Mouse (Mus musculus): Measurements from ENCODE around the gene Rpl38. TPM values are rescaled to one million over a fixed set of nuclear protein-coding genes. Genes with fewer than 3 reads are reported as not detected.

Rpl38 gene
- polyA plus RNA-seq, 1 experiment from 2014 or later, result 509 TPM

- Histone ChIP-seq H3K9ac (ENCODE audit: low read length) (no peak overlapping the region), H3K36me3 (ENCODE audit: control insufficient read depth, insufficient read depth) (no peaks in the 10 kb centered on the region), H3K4me2 (ENCODE audit: low read depth, low read length) (no peak overlapping the region), H3K27ac (ENCODE audit: low read length) (no peak overlapping the region), H3K4me1 (ENCODE audit: control insufficient read depth, insufficient read depth, low read length) (peaks cover 6% of the 10 kb centered on the region; the same call in 1 of the 2 replicates), H3K4me3 (ENCODE audit: low read length) (no peak overlapping the region), H3K27me3 (ENCODE audit: control insufficient read depth, insufficient read depth, low read length) (no peaks in the 10 kb centered on the region), H3K9me3 (replicated peaks; ENCODE audit: control insufficient read depth, low read length) (no peaks in the 10 kb centered on the region)
- WGBS, result 82% methylated on average over 6 of the region's 6 CpGs
- no peak for ATAC-seq (replicated peaks; ENCODE audit: extremely low read depth, insufficient read depth, low FRiP score)
These were observed 34.7 kb downstream of the Rpl38 start for GRCm38 (mm10) chr11:114702996-114703361.

- Histone ChIP-seq H3K9me3 (replicated peaks; ENCODE audit: control insufficient read depth, low read length) (no peaks in the 10 kb centered on the region), H3K4me1 (ENCODE audit: control insufficient read depth, insufficient read depth, low read length) (peaks cover 6% of the 10 kb centered on the region; the same call in 1 of the 2 replicates), H3K27me3 (ENCODE audit: control insufficient read depth, insufficient read depth, low read length) (no peaks in the 10 kb centered on the region), H3K27ac (ENCODE audit: low read length) (no peak overlapping the region), H3K4me2 (ENCODE audit: low read depth, low read length) (peak overlapping the region; percentile 24; the same call in 1 of the 2 replicates), H3K4me3 (ENCODE audit: low read length) (no peak overlapping the region), H3K36me3 (ENCODE audit: control insufficient read depth, insufficient read depth) (no peaks in the 10 kb centered on the region), H3K9ac (ENCODE audit: low read length) (no peak overlapping the region)
- ATAC-seq (replicated peaks; ENCODE audit: extremely low read depth, insufficient read depth, low FRiP score), result peak; percentile 59; the same call in 1 of the 2 replicates
- 46% methylated on average over 22 of the region's 22 CpGs for WGBS
These were observed 36.0 kb downstream of the Rpl38 start for GRCm38 (mm10) chr11:114704071-114704913.

DNA sequence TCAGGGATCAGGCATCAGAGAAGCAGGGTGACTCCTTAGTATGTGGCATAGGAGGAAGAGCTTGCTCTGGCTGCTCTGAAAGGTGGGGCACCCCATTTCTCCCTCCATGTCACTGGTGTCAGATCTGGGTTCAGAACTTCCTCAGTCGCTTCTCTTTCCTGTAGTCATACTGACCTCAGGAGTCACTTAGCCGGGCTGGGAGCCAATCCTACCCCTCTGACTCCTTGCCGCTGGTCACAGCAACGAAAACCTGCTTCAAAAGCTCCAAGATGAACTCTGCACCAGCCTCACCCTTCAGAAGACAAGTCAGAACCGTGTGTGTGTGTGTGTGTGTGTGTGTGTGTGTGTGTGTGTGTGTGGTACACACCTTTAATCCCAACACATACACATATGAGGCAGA lies 38.0 kb downstream of the Rpl38 start:
- Histone ChIP-seq H3K9ac (ENCODE audit: low read length) (no peak overlapping the region), H3K27ac (ENCODE audit: low read length) (no peak overlapping the region), H3K4me1 (ENCODE audit: control insufficient read depth, insufficient read depth, low read length) (peaks cover 6% of the 10 kb centered on the region; the same call in 1 of the 2 replicates), H3K36me3 (ENCODE audit: control insufficient read depth, insufficient read depth) (no peaks in the 10 kb centered on the region), H3K4me2 (ENCODE audit: low read depth, low read length) (no peak overlapping the region), H3K9me3 (replicated peaks; ENCODE audit: control insufficient read depth, low read length) (no peaks in the 10 kb centered on the region), H3K4me3 (ENCODE audit: low read length) (no peak overlapping the region), H3K27me3 (ENCODE audit: control insufficient read depth, insufficient read depth, low read length) (no peaks in the 10 kb centered on the region)
- ATAC-seq (replicated peaks; ENCODE audit: extremely low read depth, insufficient read depth, low FRiP score), result no peak
- 66% methylated on average over 5 of the region's 5 CpGs for WGBS

GRCm38 (mm10) chr11:114711393-114711792 lies 43.1 kb downstream of the Rpl38 start:
- Histone ChIP-seq H3K9ac (ENCODE audit: low read length) (no peak overlapping the region), H3K4me1 (ENCODE audit: control insufficient read depth, insufficient read depth, low read length) (no peaks in the 10 kb centered on the region), H3K4me3 (ENCODE audit: low read length) (no peak overlapping the region), H3K9me3 (replicated peaks; ENCODE audit: control insufficient read depth, low read length) (no peaks in the 10 kb centered on the region), H3K36me3 (ENCODE audit: control insufficient read depth, insufficient read depth) (no peaks in the 10 kb centered on the region), H3K27me3 (ENCODE audit: control insufficient read depth, insufficient read depth, low read length) (no peaks in the 10 kb centered on the region), H3K27ac (ENCODE audit: low read length) (no peak overlapping the region), H3K4me2 (ENCODE audit: low read depth, low read length) (no peak overlapping the region)
- ATAC-seq (replicated peaks; ENCODE audit: extremely low read depth, insufficient read depth, low FRiP score), result no peak
- 87% methylated on average over 3 of the region's 3 CpGs for WGBS

DNA sequence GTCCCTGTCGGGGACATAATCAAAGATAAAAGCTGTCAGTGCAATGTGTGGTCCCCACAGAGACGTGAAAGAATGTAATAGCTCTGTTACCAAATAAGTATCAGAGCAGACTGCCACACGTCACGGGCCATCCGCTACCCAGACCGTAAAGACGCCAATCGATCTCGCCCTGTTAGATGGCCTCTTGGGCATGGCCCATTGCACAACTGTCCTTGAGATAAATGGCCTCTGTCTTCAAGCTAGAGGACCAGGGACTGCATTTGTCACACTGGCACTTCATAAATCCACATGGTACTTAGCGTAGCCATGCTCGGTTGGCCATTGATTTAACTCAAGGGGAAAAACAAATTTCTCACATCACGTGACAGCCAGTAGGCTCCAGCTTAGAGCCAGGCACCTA lies 43.5 kb downstream of the Rpl38 start:
- no peak for ATAC-seq (replicated peaks; ENCODE audit: extremely low read depth, insufficient read depth, low FRiP score)
- 82% methylated on average over 12 of the region's 12 CpGs for WGBS

GRCm38 (mm10) chr11:114714526-114714925 lies 46.2 kb downstream of the Rpl38 start:
- H3K27ac ChIP-seq (ENCODE audit: low read length), result no peak overlapping the region
- no peak for ATAC-seq (replicated peaks; ENCODE audit: extremely low read depth, insufficient read depth, low FRiP score)

More for the DNA sequence above, 43.5 kb downstream of the Rpl38 start:
- Histone ChIP-seq H3K9ac (ENCODE audit: low read length) (no peak overlapping the region), H3K27ac (ENCODE audit: low read length) (no peak overlapping the region), H3K4me2 (ENCODE audit: low read depth, low read length) (no peak overlapping the region), H3K9me3 (replicated peaks; ENCODE audit: control insufficient read depth, low read length) (no peaks in the 10 kb centered on the region), H3K4me3 (ENCODE audit: low read length) (no peak overlapping the region), H3K36me3 (ENCODE audit: control insufficient read depth, insufficient read depth) (no peaks in the 10 kb centered on the region), H3K27me3 (ENCODE audit: control insufficient read depth, insufficient read depth, low read length) (no peaks in the 10 kb centered on the region), H3K4me1 (ENCODE audit: control insufficient read depth, insufficient read depth, low read length) (no peaks in the 10 kb centered on the region)

GRCm38 (mm10) chr11:114715531-114715930 lies 47.2 kb downstream of the Rpl38 start:
- no peak for ATAC-seq (replicated peaks; ENCODE audit: extremely low read depth, insufficient read depth, low FRiP score)
- Histone ChIP-seq H3K27me3 (ENCODE audit: control insufficient read depth, insufficient read depth, low read length) (no peaks in the 10 kb centered on the region), H3K36me3 (ENCODE audit: control insufficient read depth, insufficient read depth) (no peaks in the 10 kb centered on the region), H3K4me2 (ENCODE audit: low read depth, low read length) (no peak overlapping the region), H3K4me3 (ENCODE audit: low read length) (no peak overlapping the region), H3K9ac (ENCODE audit: low read length) (no peak overlapping the region), H3K27ac (ENCODE audit: low read length) (no peak overlapping the region), H3K4me1 (ENCODE audit: control insufficient read depth, insufficient read depth, low read length) (no peaks in the 10 kb centered on the region), H3K9me3 (replicated peaks; ENCODE audit: control insufficient read depth, low read length) (no peaks in the 10 kb centered on the region)
- WGBS, result 70% methylated on average over 7 of the region's 7 CpGs

More at GRCm38 (mm10) chr11:114714526-114714925, 46.2 kb downstream of the Rpl38 start:
- H3K4me1 ChIP-seq (ENCODE audit: control insufficient read depth, insufficient read depth, low read length), result no peaks in the 10 kb centered on the region
- WGBS, result 79% methylated on average over 6 of the region's 6 CpGs
- H3K4me2 ChIP-seq (ENCODE audit: low read depth, low read length), result no peak overlapping the region
- H3K27me3 ChIP-seq (ENCODE audit: control insufficient read depth, insufficient read depth, low read length), result no peaks in the 10 kb centered on the region
- no peaks in the 10 kb centered on the region for H3K9me3 ChIP-seq (replicated peaks; ENCODE audit: control insufficient read depth, low read length)
- no peaks in the 10 kb centered on the region for H3K36me3 ChIP-seq (ENCODE audit: control insufficient read depth, insufficient read depth)
- H3K9ac ChIP-seq (ENCODE audit: low read length), result no peak overlapping the region
- no peak overlapping the region for H3K4me3 ChIP-seq (ENCODE audit: low read length)

DNA sequence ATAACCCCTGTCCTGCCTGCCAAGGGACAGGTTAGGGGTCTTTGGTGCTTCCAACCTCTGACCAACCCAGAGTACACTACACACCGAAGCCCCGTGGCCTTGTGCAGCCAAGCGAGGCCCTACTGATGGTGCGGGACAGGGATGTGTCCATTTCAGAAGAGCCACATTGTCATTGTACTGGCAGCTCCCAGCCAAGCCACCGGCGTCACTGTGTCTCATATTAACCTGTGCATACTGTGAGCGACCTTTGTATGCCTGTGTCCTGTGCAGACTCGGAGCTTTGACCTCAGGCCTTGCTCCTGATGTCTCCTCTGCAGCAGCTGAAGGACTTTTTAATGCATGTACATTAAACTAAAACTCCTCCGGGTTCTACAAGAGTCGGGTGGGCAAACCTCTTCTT lies 52.2 kb downstream of the Rpl38 start:
- Histone ChIP-seq H3K9me3 (replicated peaks; ENCODE audit: control insufficient read depth, low read length) (no peaks in the 10 kb centered on the region), H3K27ac (ENCODE audit: low read length) (no peak overlapping the region), H3K4me1 (ENCODE audit: control insufficient read depth, insufficient read depth, low read length) (0 out of 2 replicates have a peak, but pooled peaks cover 4% of the 10 kb centered on the region), H3K27me3 (ENCODE audit: control insufficient read depth, insufficient read depth, low read length) (no peaks in the 10 kb centered on the region), H3K4me2 (ENCODE audit: low read depth, low read length) (no peak overlapping the region), H3K4me3 (ENCODE audit: low read length) (no peak overlapping the region), H3K36me3 (ENCODE audit: control insufficient read depth, insufficient read depth) (no peaks in the 10 kb centered on the region), H3K9ac (ENCODE audit: low read length) (no peak overlapping the region)
- WGBS, result 93% methylated on average over 10 of the region's 10 CpGs
- ATAC-seq (replicated peaks; ENCODE audit: extremely low read depth, insufficient read depth, low FRiP score), result no peak
